Mouse (Mus musculus) heart, postnatal 0 days (tissue): ENCODE results near the gene Tmem135. TPM values are rescaled to one million over a fixed set of nuclear protein-coding genes. Genes with fewer than 3 reads are reported as not detected.

Experiments
- ATAC-seq: fragments of 200-750 bp; cut with Nextera tagmentation; 2 replicates; pipeline ENCODE4 v1.8.0; 2017; ENCODE audit warnings: low read depth, moderate number of reproducible peaks, moderate library complexity; ENCODE audit not compliant: insufficient read depth
- DNase-seq: peaks from one replicate; pipeline ENCODE4 v3.0.0-alpha.2; 2016; ENCODE audit warnings: low spot score
- H3K27ac ChIP-seq: fragments of 300-500 bp; sonication (generic); 2 replicates; pipeline ENCODE4 v1.5.1; 2014; ENCODE audit warnings: low read depth, mild to moderate bottlenecking
- H3K27me3 ChIP-seq: fragments of 300-500 bp; sonication (generic); 2 replicates; pipeline ENCODE4 v1.6.1; 2014; ENCODE audit warnings: low read length, mixed read lengths; ENCODE audit not compliant: control insufficient read depth, insufficient read depth
- H3K36me3 ChIP-seq: fragments of 300-500 bp; sonication (generic); replicated peaks from 2 replicates; pipeline ENCODE4 v1.6.1; 2014; ENCODE audit warnings: low read length, mixed read lengths; ENCODE audit not compliant: control insufficient read depth, insufficient read depth
- H3K4me1 ChIP-seq: fragments of 300-500 bp; sonication (generic); 2 replicates; pipeline ENCODE4 v1.6.1; 2014; ENCODE audit warnings: antibody characterized with exemption; ENCODE audit not compliant: control insufficient read depth, insufficient read depth
- H3K4me2 ChIP-seq: fragments of 300-500 bp; sonication (generic); 2 replicates; pipeline ENCODE4 v1.6.1; 2014; ENCODE audit warnings: low read depth, mild to moderate bottlenecking, low read length, moderate library complexity
- H3K4me3 ChIP-seq: fragments of 300-500 bp; sonication (generic); 2 replicates; pipeline ENCODE4 v1.5.1; 2014; ENCODE audit warnings: low read depth, low read length
- H3K9ac ChIP-seq: fragments of 300-500 bp; sonication (generic); replicated peaks from 2 replicates; pipeline ENCODE4 v1.6.1; 2014; ENCODE audit warnings: low read depth, low read length, mixed read lengths
- H3K9me3 ChIP-seq: fragments of 300-500 bp; sonication (generic); replicated peaks from 2 replicates; pipeline ENCODE4 v1.6.1; 2016; ENCODE audit warnings: low read length; ENCODE audit not compliant: control insufficient read depth
- CTCF ChIP-seq: IDR thresholded peaks from 2 replicates; pipeline ENCODE4 v1.5.1; 2016; ENCODE audit warnings: antibody characterized with exemption, control low read depth, low read depth
- EP300 ChIP-seq: IDR thresholded peaks from 2 replicates; pipeline ENCODE4 v1.6.1; 2016; ENCODE audit warnings: antibody characterized with exemption, low read depth
- WGBS: fragments of 180-500 bp; shearing (Covaris S2); extraction: QIAGEN DNeasy Blood & Tissue Kit; methylation state at CpG from one replicate; pipeline ENCODE4 v1.1.7; 2014; 5-methylcytosine and 5-hydroxymethylcytosine counted together
- polyA plus RNA-seq: library from polyadenylated mRNA; unstranded; fragments of >200 nt; fragmentation: Nextera tagmentation; extraction: Ambion mirVana; gene quantifications from 2 replicates; pipeline ENCODE4 v1.2.1, GENCODE M21; 2015
- total RNA-seq: library from RNA; depleted of rRNA; stranded (reverse); fragments of >200 nt; gene quantifications from 2 replicates; pipeline ENCODE4 v1.2.3, GENCODE M21; 2014; ENCODE audit warnings: low replicate concordance

Tmem135 gene
- total and polyA plus RNA-seq, 2 experiments from 2014 or later, result 31.6 to 70.6 TPM

GRCm38 (mm10) chr7:89395399-89395798, 8.6 kb downstream of the Tmem135 start:
- Histone ChIP-seq H3K4me3 (no peak overlapping the region), H3K9me3 (no peaks in the 10 kb centered on the region), H3K27ac (no peak overlapping the region), H3K36me3 (no peaks in the 10 kb centered on the region), H3K9ac (no peak overlapping the region), H3K4me1 (peaks cover 18% of the 10 kb centered on the region; the same call in 1 of the 2 replicates), H3K4me2 (no peak overlapping the region), H3K27me3 (no peaks in the 10 kb centered on the region)
- DNase-seq (no peak), ATAC-seq (no peak)
- no peak for TF ChIP-seq EP300
- no peak for TF ChIP-seq CTCF
- WGBS, result 80% methylated on average over 1 of the region's 1 CpGs

- H3K9me3 ChIP-seq, result no peaks in the 10 kb centered on the region
- TF ChIP-seq EP300 (no peak), CTCF (peak; percentile 30)
Observed at GRCm38 (mm10) chr7:89392825-89393224, 11.2 kb downstream of the Tmem135 start.

GRCm38 (mm10) chr7:89392388-89392787, 11.6 kb downstream of the Tmem135 start:
- 48% methylated on average over 4 of the region's 4 CpGs for WGBS
- TF ChIP-seq CTCF (no peak), EP300 (no peak)
- no peak overlapping the region for H3K9ac ChIP-seq
- H3K4me3 ChIP-seq, result no peak overlapping the region
- no peaks in the 10 kb centered on the region for H3K27me3 ChIP-seq
- H3K4me2 ChIP-seq, result no peak overlapping the region
- ATAC-seq, result no peak
- no peaks in the 10 kb centered on the region for H3K9me3 ChIP-seq
- peaks cover 23% of the 10 kb centered on the region; the same call in 1 of the 2 replicates for H3K4me1 ChIP-seq
- H3K27ac ChIP-seq, result 0 out of 2 replicates have a peak overlapping the region, but pooled peaks have one; percentile 6
- no peak for DNase-seq
- no peaks in the 10 kb centered on the region for H3K36me3 ChIP-seq

More at GRCm38 (mm10) chr7:89392825-89393224, 11.2 kb downstream of the Tmem135 start:
- WGBS, result 91% methylated on average over 1 of the region's 1 CpGs
- H3K4me2 ChIP-seq, result no peak overlapping the region
- DNase-seq, result no peak
- H3K36me3 ChIP-seq, result no peaks in the 10 kb centered on the region
- no peak for ATAC-seq
- peaks cover 23% of the 10 kb centered on the region; the same call in 1 of the 2 replicates for H3K4me1 ChIP-seq
- no peak overlapping the region for H3K9ac ChIP-seq
- H3K4me3 ChIP-seq, result no peak overlapping the region
- H3K27ac ChIP-seq, result no peak overlapping the region
- no peaks in the 10 kb centered on the region for H3K27me3 ChIP-seq

- H3K27me3 ChIP-seq, result no peaks in the 10 kb centered on the region
- no peaks in the 10 kb centered on the region for H3K9me3 ChIP-seq
- ATAC-seq (peak; percentile 11; the same call in 1 of the 2 replicates), DNase-seq (no peak)
- H3K27ac ChIP-seq, result 0 out of 2 replicates have a peak overlapping the region, but pooled peaks have one; percentile 6
- TF ChIP-seq EP300 (no peak), CTCF (no peak)
- H3K4me2 ChIP-seq, result no peak overlapping the region
- H3K36me3 ChIP-seq, result no peaks in the 10 kb centered on the region
- no peak overlapping the region for H3K4me3 ChIP-seq
- WGBS, result 47% methylated on average over 4 of the region's 4 CpGs
- H3K4me1 ChIP-seq, result peaks cover 27% of the 10 kb centered on the region; the same call in 1 of the 2 replicates
- H3K9ac ChIP-seq, result no peak overlapping the region
Observed at GRCm38 (mm10) chr7:89391831-89392230, 12.2 kb downstream of the Tmem135 start.

GRCm38 (mm10) chr7:89391281-89391680, 12.7 kb downstream of the Tmem135 start:
- TF ChIP-seq EP300 (no peak), CTCF (no peak)
- no peak overlapping the region for H3K4me2 ChIP-seq
- 89% methylated on average over 3 of the region's 3 CpGs for WGBS
- no peaks in the 10 kb centered on the region for H3K36me3 ChIP-seq
- H3K9me3 ChIP-seq, result no peaks in the 10 kb centered on the region
- H3K4me3 ChIP-seq, result no peak overlapping the region
- H3K27ac ChIP-seq, result no peak overlapping the region
- H3K9ac ChIP-seq, result no peak overlapping the region
- no peak for DNase-seq
- ATAC-seq, result no peak
- H3K27me3 ChIP-seq, result no peaks in the 10 kb centered on the region
- peaks cover 33% of the 10 kb centered on the region for H3K4me1 ChIP-seq

GRCm38 (mm10) chr7:89390660-89391059, 13.4 kb downstream of the Tmem135 start:
- no peak overlapping the region for H3K4me3 ChIP-seq
- peaks cover 39% of the 10 kb centered on the region for H3K4me1 ChIP-seq
- no peak overlapping the region for H3K27ac ChIP-seq
- no peak for ATAC-seq
- H3K9ac ChIP-seq, result no peak overlapping the region
- WGBS, result 59% methylated on average over 2 of the region's 2 CpGs
- DNase-seq, result no peak
- H3K27me3 ChIP-seq, result no peaks in the 10 kb centered on the region
- H3K4me2 ChIP-seq, result no peak overlapping the region
- TF ChIP-seq EP300 (no peak), CTCF (no peak)
- no peaks in the 10 kb centered on the region for H3K9me3 ChIP-seq
- no peaks in the 10 kb centered on the region for H3K36me3 ChIP-seq
